Mouse (Mus musculus) thymus, adult 2 months (tissue): ENCODE data around the gene Tdp2. TPM values are rescaled to one million over a fixed set of nuclear protein-coding genes. Genes with fewer than 3 reads are reported as not detected.

ENCODE experiments used
- DNase-seq: peaks from one replicate; pipeline ENCODE4 v3.0.0; 2021
- H3K27ac ChIP-seq: fragments of 200-500 bp; 2 replicates; pipeline ENCODE4 v1.5.1; 2012; ENCODE audit warnings: low read length, control low read depth; ENCODE audit not compliant: control insufficient read depth, insufficient read depth
- H3K27me3 ChIP-seq: fragments of 200-500 bp; 2 replicates; pipeline ENCODE4 v1.6.1; 2012; ENCODE audit warnings: mild to moderate bottlenecking, low read length, moderate library complexity, mixed read lengths; ENCODE audit not compliant: control insufficient read depth, insufficient read depth
- H3K36me3 ChIP-seq: fragments of 200-500 bp; 2 replicates; pipeline ENCODE4 v1.6.1; 2012; ENCODE audit warnings: mild to moderate bottlenecking, low read length, moderate library complexity; ENCODE audit not compliant: control insufficient read depth, insufficient read depth
- H3K4me1 ChIP-seq: fragments of 200-500 bp; replicated peaks from 2 replicates; pipeline ENCODE4 v1.6.1; 2012; ENCODE audit warnings: low read length; ENCODE audit not compliant: control insufficient read depth, insufficient read depth
- H3K4me3 ChIP-seq: fragments of 200-500 bp; 2 replicates; pipeline ENCODE4 v1.5.1; 2012; ENCODE audit warnings: mild to moderate bottlenecking, low read length, control low read depth, moderate library complexity; ENCODE audit not compliant: control insufficient read depth, insufficient read depth
- CTCF ChIP-seq: fragments of 200-500 bp; IDR thresholded peaks from 2 replicates; pipeline ENCODE4 v1.5.1; 2012; ENCODE audit warnings: mild to moderate bottlenecking, control low read depth, low read length, moderate library complexity, borderline replicate concordance; ENCODE audit not compliant: control insufficient read depth, poor library complexity, insufficient read depth; ENCODE audit errors: extremely low read depth
- POLR2A ChIP-seq: fragments of 200-500 bp; IDR thresholded peaks from 2 replicates; pipeline ENCODE4 v1.6.1; 2012; ENCODE audit warnings: mild to moderate bottlenecking, low read length, control low read depth, moderate library complexity; ENCODE audit not compliant: control insufficient read depth, poor library complexity, insufficient read depth; ENCODE audit errors: extremely low read depth
- WGBS: fragments of 180-500 bp; shearing (Covaris S2); methylation state at CpG from one replicate; pipeline ENCODE4 v1.1.7; 2018; 5-methylcytosine and 5-hydroxymethylcytosine counted together
- polyA plus RNA-seq: library from polyadenylated mRNA; depleted of rRNA; stranded (reverse); fragments of >200 nt; gene quantifications from 2 replicates; pipeline ENCODE4 v1.2.3, GENCODE M21; 2012

Gene Tdp2
- polyA plus RNA-seq, 1 experiment: 40.3 TPM

DNA sequence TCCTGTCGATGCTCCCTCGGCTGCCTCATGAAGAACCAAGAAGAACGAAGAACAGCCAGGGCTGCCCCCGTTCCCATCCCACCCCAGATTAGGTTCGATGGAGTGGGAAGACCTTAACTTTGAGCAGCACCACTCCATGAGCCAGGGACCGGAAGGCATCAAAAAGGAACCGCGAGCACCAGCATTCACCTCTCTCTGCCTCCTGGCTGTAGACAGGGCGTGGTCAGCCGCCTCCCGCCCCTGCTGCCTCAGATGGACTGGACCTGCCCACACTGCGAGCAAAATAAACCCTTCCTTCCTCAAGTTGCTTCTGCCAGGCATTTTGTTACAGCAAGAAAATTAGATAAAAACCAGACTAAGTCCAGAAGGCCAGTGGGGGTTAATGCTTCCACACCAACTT is 29.6 kb downstream of the Tdp2 start:
- DNase-seq: no peak
- no peaks in the 10 kb centered on the region for H3K27me3 ChIP-seq
- no peaks in the 10 kb centered on the region for H3K36me3 ChIP-seq
- H3K4me3 ChIP-seq: no peak overlapping the region
- H3K27ac ChIP-seq: no peak overlapping the region
- 0 out of 2 replicates have a peak, but pooled peaks cover 4% of the 10 kb centered on the region for H3K4me1 ChIP-seq
- TF ChIP-seq CTCF (no peak), POLR2A (no peak)
- 80% methylated on average over 12 of the region's 12 CpGs for WGBS

GRCm38 (mm10) chr13:24862021-24862420 is 30.5 kb downstream of the Tdp2 start:
- H3K4me1 ChIP-seq: 0 out of 2 replicates have a peak, but pooled peaks cover 4% of the 10 kb centered on the region
- no peak for DNase-seq
- H3K36me3 ChIP-seq: no peaks in the 10 kb centered on the region
- H3K4me3 ChIP-seq: no peak overlapping the region
- WGBS: 83% methylated on average over 7 of the region's 7 CpGs
- H3K27me3 ChIP-seq: no peaks in the 10 kb centered on the region
- no peak overlapping the region for H3K27ac ChIP-seq
- TF ChIP-seq POLR2A (no peak), CTCF (no peak)

DNA sequence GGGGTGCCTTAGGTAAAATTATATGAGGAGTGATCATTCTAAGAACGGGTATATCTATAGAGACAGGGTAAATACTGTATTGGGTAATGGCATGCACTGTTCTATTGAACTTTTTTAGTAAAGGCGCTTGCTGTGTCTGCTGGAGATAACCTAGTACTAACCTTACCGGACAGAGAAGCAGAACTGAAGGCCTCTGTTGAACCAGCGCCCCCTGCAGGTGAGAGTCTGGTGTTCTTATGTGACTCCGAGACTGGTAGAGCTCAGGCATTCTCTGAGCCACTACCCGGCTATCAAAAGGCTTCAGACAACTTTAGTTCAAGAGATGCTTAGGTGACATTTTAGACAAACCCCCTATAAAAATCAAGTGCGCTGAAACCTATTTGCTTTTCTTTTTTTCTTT is 31.0 kb downstream of the Tdp2 start:
- Histone ChIP-seq H3K36me3 (no peaks in the 10 kb centered on the region), H3K4me1 (0 out of 2 replicates have a peak, but pooled peaks cover 4% of the 10 kb centered on the region), H3K4me3 (no peak overlapping the region), H3K27me3 (no peaks in the 10 kb centered on the region), H3K27ac (no peak overlapping the region)
- peak; percentile 69 for DNase-seq
- 70% methylated on average over 7 of the region's 7 CpGs for WGBS
- TF ChIP-seq CTCF: no peak
- no peak for TF ChIP-seq POLR2A

GRCm38 (mm10) chr13:24866430-24867402 is 35.2 kb downstream of the Tdp2 start:
- WGBS: 82% methylated on average over 9 of the region's 9 CpGs
- no peaks in the 10 kb centered on the region for H3K36me3 ChIP-seq
- TF ChIP-seq CTCF (no peak), POLR2A (no peak)

DNA sequence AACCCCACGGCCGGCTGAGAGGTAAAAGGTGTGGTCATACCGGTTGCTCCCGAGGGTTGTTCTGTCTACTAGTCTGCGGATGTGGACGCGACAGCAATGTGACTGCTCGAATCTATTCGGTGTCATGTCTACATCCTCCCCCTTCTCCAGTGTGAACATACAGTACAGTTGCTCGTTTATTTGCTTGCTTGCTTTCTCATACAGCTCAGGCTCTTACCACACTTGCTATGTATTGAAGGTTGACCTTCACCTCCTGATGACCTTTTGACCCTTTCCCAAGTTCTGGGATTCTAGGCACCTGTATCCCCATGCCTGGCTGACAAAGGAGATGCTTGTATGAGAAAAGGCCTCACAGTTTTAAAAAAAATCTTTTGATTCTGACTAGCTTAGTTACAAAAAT is 36.3 kb downstream of the Tdp2 start:
- 96% methylated on average over 10 of the region's 10 CpGs for WGBS
- DNase-seq: no peak

More at GRCm38 (mm10) chr13:24866430-24867402, 35.2 kb downstream of the Tdp2 start:
- no peaks in the 10 kb centered on the region for H3K27me3 ChIP-seq
- H3K4me3 ChIP-seq: no peak overlapping the region
- no peak overlapping the region for H3K27ac ChIP-seq
- DNase-seq: no peak
- H3K4me1 ChIP-seq: no peaks in the 10 kb centered on the region

GRCm38 (mm10) chr13:24868233-24868632 is 36.8 kb downstream of the Tdp2 start:
- no peaks in the 10 kb centered on the region for H3K27me3 ChIP-seq
- 96% methylated on average over 7 of the region's 7 CpGs for WGBS
- DNase-seq: no peak
- no peaks in the 10 kb centered on the region for H3K4me1 ChIP-seq
- no peak overlapping the region for H3K27ac ChIP-seq
- no peak for TF ChIP-seq POLR2A
- TF ChIP-seq CTCF: no peak
- H3K4me3 ChIP-seq: no peak overlapping the region
- no peaks in the 10 kb centered on the region for H3K36me3 ChIP-seq

More for the DNA sequence above, 36.3 kb downstream of the Tdp2 start:
- Histone ChIP-seq H3K27me3 (no peaks in the 10 kb centered on the region), H3K27ac (no peak overlapping the region), H3K4me3 (no peak overlapping the region), H3K4me1 (no peaks in the 10 kb centered on the region), H3K36me3 (no peaks in the 10 kb centered on the region)
- TF ChIP-seq POLR2A (no peak), CTCF (no peak)
